Mouse (Mus musculus) ovary, adult 18-20 months (tissue): ENCODE data around the gene Gm815.

ENCODE experiments used
- DNase-seq: peaks from one replicate; pipeline ENCODE4 v3.0.0; 2022; ENCODE audit warnings: low spot score, mixed read lengths

Gm815 gene

DNA sequence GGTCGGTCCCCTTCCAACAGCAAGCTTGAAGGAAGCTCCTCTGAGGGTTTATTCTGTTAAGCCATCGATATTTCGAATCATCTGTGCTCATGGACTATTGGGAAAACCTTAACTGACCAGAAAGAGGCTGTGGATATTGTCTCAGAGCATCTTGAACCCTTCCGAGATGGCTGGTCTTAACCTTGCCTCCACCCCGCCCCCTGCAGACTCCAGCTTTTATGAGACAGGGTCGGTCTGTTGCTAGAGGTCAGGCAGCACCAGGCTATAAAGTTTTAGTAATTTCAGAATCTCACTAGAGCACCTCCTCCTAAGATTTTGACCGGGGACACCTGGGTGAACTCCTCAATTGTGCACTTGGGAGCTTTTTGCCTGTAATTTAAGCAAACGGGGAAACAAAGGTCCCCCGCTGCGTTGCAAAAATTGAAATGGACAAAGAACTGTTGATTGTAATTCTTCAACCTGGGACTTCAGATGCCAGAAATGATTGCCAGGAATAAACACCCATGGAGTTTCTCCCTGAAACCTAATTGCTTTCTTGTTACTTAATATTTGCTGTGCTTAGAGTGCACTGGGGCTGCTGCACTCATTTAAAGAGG, 8.4 kb upstream of the Gm815 start:
- no peak for DNase-seq

DNA sequence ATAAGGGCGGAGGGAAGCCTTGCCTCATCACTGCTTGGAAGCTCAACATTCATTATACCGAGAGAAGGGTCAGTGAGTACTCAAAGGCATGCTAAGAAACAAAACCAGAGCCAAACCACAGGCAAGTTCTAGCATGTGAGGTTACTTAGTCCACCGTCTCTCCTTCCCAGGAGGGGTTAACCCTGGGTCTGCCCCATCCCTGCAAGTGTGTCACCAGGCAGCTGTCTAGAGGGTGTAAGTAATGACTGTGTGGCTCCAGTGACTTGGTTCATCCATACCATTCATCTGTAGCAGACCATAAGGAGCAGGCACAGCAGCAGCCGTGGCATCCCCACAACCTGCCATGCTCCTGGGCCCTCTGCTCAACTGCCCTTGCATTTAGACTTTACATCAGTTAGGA, 5.8 kb upstream of the Gm815 start:
- no peak for DNase-seq

DNA sequence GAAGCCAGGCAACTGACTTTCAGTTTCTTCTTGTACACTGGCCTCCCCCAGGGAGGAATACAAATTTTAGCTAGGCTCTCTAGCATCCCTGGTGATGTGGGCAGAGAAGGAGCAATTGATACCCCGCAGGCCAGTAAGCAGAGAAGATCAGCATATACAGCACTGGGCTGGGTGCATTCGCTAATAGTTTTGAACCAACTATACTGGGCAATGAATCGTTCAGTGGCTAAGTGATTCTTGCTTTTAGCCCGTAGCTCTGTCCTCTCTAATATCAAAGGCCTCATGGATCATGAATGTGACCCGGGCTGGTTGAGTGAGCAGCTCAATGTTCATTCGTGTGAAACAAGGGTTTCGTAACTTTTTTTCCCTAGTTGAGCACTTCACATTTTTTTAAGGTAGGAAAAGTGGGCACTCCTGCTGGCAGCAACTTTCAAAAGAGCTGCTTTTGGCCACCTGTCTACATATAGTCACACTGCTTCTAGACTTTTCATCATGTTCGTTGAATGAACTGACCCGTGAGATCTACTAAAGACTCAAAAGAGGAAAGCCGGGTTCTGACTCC, 3.7 kb upstream of the Gm815 start:
- no peak for DNase-seq

DNA sequence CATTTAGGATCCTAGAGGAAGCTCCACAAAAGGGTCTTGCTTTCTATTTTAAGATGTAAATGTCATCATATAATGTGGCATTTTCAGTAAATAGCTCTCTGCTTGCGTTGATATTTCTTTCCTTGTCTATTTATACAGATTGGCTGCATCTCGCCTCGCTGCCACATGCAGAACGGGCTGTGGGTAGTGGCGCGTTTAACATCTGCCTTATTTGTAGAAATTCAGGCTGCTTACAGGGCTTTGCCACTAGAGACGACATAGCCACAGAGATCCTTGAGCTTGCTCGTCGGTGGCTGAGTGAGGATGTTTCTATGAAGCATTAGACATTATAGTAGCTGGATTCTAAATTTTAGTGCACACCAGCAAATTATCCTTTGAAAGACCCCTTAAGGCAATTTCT, 2.5 kb downstream of the Gm815 start:
- no peak for DNase-seq

DNA sequence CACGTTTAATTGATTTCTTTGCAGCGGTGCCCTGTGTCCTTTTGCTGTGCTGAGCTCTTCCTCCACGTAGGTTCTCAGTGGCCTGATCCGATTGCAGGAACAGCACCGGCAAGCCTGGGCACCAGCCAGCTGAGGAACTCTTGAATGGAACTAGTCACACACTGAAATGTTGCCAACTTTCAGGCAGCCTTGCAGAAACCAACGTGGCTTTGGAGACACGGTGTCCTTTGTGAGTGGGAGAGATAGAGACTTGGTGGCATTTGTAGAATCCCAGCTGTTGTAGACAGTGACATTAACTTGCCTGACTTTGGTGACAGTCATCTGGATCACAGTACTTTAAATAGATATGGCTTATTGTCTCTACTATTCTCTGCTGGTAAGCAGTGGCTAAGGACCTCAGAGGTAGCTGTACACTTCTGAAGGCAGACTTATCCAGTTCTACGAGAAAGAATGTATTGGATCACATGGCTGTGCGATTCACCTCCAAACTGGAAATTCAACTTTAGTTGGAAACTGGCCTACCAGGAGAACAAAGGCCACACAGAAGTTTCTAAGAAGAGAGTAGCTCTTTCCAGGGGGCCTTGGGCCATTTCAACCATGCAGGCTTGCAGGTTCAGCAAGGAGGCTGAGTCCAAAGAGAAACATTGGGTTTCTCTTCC, 5.8 kb downstream of the Gm815 start:
- DNase-seq: no peak

DNA sequence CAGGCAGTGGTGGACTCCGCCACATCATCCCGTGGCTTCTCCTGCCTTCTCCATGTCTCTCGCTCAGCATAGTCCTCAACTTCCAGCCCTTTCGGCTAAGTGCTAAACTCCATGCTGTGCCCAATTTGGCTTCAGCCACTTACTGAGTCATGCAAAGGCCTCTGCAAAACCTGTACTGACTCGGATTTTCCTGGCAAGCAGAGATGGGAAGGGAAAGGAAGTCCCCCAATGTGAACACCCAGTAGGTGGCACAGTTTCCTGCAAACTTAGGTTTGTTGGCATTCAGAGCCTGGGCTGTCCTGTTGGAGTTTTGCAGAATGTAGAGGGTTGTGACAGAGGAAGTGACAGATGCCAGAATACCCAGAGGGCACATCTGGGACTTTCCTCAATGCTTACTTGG, 7.2 kb downstream of the Gm815 start:
- no peak for DNase-seq

DNA sequence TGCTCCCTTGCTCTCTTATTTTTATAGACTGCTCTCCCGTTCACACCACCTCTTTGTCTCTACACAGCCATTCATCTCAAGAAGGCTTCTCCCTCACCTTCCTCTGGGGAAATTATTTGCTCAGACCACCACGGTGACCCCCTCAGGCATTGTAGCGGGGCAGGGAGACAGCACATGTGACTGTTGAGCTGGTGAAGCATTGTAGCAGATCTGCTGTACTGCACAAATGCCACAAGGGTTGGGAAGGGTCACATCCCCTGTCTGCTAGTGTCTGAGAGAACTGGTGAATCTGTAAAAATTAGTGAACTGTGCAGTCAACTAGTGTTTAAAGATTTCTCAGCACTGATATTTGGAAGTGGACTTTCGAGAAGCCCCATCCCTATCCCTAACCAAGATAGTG, 16.5 kb downstream of the Gm815 start:
- no peak for DNase-seq

DNA sequence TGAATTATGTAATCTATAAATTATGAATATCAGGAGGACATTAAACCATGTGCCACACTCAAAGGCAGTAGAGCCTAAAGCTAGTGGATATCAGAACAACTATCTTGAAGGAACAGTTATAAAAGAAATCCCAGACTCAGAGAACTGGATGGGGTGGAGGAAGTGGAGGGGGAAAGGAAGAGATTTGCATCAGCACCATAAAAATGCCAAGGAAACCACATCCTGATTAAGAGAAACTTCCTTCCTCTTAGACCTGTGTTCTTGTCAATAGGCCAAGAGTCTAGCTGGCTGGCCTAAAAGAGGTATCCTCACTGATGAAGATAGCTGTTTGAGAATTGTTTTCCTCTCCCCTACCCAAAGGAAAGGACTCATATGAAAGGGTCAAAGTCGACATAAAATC, 28.6 kb downstream of the Gm815 start:
- DNase-seq: no peak

DNA sequence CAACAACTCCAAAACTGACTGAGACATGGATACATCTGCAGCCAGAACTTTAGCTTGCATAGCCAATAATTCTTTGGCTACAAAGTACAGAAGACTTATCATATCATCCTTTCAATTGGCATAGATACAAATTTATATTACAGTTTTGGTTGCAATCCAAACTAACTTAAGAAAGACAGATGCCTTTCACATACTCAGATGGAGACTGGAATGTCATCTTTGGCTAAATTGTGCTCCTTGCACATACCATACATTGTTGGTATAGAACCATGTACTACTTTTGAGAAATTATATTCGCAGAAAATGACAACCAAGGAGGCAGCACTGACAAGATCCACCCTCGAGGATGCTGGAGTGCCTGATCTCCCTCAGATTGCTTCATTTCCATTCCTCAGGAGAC, 35.1 kb downstream of the Gm815 start:
- no peak for DNase-seq

DNA sequence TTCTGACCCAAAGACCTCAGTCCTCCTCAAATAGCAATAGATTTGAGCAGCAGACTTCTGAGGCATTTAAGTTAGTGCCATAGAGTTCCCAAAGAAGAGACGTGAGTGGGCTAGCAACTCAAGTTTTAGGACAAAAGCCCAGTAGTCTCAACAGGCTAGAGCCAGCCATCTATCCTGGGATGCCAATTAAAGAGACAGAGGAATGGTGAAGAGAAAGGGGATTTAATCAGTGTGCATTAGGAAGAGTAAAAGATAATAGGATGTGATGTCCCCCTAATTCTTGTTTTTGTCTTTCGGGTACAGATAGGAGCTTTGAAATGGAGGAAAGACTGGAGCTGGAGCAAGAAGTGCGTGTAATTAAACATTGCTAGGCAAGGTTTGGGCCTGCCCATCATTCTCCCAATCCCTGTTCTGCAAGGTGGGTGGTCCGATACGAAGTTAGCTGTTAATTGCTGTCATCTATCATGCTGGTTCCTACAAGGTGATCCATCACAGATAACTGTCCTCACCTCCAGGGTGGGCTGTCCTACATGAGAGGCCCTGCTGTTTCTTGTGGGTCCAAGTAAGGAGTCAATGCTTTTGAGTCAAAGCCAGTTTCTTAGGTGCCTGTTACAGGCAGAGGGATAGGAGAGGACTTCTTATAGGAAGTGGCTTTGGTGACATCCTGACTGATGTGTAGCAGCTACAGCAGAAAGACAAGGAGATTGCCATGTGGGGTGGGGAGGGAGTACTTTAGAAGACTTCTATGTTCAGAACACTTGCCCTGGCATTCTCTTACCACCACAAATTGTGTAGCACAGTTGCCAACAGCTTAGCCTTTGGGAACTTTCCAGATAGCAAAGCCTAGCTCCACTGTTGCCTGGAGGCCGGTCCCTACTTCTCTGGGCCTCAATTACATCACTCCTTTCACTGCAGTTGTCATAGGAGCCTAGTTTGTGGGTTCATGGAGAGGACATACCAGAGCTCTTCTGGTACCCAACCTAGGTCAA, 44.9 kb downstream of the Gm815 start:
- DNase-seq: no peak

DNA sequence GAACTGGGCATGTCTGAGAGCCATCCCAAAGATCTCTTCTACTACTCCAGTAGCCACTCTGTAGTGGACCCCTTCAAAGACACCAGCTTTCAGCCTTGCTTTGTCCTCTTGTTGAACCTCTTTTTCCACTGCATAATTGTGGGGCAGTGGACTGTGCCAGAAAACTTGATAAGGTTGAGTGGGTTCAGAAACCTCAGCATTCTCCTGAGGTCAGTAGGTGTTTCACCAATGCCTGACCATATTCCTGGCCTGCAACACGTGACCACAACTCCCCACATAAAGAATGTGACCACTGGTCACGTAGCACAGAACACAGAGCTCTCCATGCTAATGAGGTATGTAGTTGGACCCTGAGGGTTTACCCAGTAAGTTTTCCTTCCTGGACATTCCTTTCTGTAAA, 48.5 kb downstream of the Gm815 start:
- no peak for DNase-seq
